Mouse (Mus musculus) monocyte, adult 2 months (primary cell): Measurements from ENCODE around the gene Gm5148.

ENCODE experiments used
- DNase-seq, 2 experiments: peaks; one replicate each; pipeline ENCODE4 v3.0.0; 2022; ENCODE audit warnings: low spot score in 2 of 2, low read depth in 1 of 2

Gm5148 gene

DNA sequence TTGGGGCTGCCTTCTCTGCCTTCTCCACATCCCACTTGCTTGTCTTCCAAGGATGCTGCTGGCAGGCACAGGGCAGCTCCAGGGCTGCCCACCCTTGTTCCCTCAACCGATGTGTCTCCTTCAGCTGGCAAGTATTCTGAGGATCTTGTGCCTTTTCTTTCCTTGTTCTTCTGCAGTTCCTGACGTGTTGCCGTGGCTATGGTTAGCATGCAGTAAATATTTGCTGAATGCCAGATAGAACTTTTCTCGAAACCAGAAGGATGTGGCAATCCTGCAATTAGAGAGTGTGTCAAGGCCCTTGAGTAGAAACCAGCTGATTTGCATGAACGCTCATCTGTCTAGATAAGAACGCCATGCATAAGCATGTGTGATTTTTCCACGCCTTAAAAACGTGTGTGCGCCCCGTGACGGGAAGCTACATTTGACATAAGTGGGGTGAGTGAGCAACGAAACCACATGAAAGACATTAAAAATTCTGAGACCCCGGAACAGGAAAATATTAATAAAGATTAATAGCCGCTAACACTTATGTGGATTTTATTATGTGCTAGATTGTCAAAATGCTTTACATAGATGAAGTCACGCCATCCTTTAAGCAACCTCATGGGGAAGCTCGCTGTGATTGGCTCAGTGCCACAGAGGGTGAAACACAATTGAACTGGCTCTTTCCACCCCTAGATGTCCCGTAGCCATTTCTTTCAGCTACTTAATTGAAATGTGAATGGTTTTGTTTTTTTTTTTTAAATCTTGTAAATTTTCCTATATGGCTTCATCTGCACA lies 14.1 kb upstream of the Gm5148 start:
- DNase-seq, result no peak

- DNase-seq, result no peak
Measured at GRCm38 (mm10) chr3:37737407-37737806, 13.1 kb upstream of the Gm5148 start.

GRCm38 (mm10) chr3:37735166-37735565 lies 10.9 kb upstream of the Gm5148 start:
- no peak for DNase-seq

- DNase-seq, result no peak
Measured at GRCm38 (mm10) chr3:37729142-37729541, 4.9 kb upstream of the Gm5148 start.

DNA sequence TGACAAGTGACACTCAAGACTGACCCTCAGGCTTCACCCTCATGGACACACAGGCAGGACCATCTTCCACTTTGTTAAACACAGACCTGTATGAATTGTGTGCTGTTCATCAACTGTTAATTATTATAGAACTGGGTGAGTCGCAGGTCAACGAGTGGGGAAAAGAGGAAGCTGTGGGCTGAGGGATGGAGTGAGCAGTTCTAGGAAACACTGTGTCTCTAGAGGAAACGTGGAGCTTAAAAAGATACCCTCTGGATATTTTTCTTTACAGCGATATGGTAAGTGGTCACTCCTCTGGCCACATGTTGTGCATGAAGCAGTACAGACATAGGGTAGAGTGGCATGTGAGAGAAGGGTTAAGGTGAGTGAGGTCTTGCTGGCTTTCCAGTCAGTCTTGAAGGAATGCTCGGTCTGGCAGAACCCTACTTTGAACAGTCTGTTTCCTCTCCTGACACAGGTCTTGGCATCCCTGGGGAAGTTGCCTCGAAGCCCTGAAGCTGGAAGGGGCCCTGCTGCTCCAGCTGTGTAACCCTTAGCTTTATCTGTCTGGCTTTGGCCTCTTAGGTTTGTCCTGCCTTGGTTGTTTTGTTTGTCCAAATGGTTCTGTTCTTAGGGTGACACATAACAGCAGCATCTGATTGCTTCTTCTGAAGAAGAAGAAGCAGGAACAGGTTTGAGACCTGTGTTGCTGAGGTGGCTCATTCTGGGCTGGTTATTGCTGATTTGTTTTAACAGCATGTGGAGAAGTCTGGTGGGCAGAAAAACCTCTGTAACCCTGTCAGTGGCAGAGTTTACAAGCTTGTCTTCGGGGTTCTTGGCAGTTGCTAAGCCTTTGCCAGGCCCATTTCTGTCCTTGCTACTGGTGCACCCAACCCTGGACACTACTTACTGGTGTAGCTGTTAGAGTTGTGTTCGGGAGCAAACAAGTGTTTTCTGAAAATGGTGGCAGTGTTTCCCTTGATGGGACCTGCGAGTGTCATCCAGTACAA lies 4.1 kb upstream of the Gm5148 start:
- DNase-seq, result no peak

DNA sequence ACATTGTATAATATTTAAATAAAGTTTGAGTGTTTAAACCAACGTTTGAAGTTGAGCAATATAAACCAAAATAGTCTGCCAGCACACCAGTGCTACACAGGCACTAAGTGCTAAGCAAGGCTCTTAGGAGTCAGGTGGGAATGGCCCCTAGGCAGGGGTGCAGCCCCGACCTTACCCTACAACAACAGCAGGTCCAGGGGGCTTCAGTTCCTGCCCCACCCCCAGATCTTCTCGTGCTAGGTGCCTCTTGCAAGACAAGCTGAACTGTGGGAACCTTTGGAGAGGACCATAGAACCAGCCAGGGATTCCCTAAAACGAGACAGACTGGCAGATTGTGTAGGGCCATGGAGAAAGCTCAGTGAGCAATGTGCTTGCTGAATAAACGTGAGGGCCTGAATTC lies 3.1 kb upstream of the Gm5148 start:
- DNase-seq, result no peak

DNA sequence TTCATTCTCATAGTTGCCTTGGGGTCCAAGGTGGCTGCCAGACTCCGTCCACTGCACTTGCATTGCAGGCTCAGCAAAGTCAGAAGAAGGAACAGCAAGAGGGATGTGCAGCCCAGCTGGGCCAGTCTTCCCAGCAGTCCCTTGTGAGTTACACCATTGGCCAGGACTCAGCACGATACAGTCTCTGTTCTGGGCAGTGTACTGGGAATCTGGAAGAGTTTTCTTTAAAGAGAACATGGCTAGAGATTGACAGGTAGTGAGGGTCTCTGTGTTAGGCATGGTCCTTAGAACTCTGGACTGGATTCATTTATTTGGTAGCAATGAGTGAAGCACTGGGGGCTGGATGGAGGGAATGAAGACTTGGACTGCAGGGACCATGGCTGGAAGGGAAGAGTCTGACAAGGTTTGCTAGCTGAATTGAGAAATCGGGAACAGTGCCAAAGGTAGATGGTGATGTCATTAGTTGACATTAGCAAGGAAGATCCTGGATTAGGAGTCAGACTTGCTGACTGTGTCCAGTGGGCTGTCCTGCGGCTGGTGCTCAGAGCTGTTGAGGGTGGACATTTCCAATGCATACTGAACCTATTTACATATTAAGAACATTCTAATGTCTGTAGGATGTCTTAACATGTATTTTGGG lies 2.3 kb upstream of the Gm5148 start:
- no peak for DNase-seq

DNA sequence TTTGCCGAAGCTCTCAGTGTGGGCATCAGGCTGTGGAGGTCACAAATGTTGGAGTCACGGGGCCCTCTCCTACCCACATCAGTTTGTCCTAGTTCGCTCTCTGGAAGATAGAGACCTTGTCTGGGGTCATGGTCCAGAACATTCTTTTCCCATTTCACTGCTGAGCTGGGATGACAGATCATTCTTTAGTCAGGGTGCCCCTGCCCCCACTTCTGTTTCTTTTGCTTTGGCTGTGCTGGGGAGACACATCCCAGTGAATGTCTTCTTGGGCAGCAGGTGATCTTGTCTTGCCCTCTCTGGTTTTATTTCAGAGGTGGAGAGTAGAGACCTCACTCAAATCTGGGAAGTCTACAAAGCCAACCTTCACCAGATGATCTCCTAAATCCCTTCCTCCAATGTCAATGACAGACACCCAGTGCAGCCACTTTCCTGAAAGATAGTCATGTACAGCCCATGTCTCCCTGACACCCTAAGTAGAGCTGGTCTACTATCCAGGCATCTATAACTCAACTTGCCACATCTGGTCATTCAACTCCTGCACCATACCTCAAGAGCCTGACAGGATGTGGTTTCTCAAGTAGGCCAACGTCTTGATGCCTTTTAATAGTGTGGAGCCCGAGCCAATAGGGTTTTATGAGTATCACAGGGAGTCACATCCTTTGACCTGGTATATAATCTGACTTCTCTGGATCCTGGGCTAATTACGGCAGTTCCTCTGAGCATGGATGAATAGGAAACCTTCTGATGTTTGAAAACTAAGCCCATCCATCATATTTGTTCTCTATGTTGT lies 851 bp upstream of the Gm5148 start:
- no peak for DNase-seq

- DNase-seq, result no peak
Measured at GRCm38 (mm10) chr3:37723662-37724170, 574 bp downstream of the Gm5148 start.

GRCm38 (mm10) chr3:37723061-37723521 lies 1.2 kb downstream of the Gm5148 start:
- DNase-seq, result no peak

DNA sequence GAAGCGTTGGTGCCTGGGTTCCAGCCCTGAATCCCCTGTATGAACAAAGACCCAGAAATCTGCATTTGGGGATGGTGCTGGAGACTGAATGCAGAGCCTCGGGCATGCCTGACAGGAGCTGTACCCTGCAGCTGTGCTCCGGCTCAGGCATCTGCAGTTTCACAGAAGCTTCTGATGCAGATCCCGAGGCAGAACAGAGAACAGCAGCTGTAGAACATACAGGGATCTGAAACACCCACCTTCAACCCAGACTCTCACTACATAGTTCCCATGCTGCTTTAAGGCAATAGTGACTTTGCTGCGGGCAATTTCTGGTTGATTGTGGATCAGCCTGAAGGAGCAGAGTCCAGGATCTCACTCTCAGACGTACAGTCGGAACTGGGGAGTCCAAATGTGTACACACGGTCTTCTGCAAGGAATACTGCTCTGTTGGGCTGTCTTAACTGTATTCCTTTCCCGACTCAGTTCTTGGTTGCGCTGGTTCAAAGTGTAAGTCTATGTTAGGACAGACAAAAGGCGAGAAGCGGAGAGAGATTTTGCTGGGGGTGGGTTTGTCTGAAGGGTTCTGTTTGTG lies 1.7 kb downstream of the Gm5148 start:
- no peak for DNase-seq

- no peak for DNase-seq
Measured at GRCm38 (mm10) chr3:37716992-37717391, 7.3 kb downstream of the Gm5148 start.

DNA sequence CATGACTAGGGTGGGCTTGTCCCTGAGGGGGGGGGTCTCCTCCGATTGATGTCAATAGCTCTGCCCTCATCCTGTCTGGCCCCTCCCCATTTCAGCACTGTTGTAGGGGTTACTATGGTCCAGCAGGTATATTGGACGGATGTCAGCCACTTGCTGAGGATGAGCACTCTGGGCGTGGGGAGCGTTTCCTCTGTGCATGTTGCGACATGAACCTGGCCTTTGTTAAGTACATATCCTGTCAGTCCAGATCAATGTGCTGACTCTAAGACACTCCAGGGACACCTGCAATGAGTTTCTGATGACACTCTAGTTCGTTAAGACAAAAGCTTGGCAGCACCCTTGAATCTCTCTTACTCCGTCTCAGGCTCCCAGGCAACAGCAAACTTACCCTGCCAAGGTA lies 8.6 kb downstream of the Gm5148 start:
- no peak for DNase-seq

GRCm38 (mm10) chr3:37712501-37712900 lies 11.8 kb downstream of the Gm5148 start:
- no peak for DNase-seq

- DNase-seq, result no peak
Measured at GRCm38 (mm10) chr3:37711639-37712038, 12.7 kb downstream of the Gm5148 start.

DNA sequence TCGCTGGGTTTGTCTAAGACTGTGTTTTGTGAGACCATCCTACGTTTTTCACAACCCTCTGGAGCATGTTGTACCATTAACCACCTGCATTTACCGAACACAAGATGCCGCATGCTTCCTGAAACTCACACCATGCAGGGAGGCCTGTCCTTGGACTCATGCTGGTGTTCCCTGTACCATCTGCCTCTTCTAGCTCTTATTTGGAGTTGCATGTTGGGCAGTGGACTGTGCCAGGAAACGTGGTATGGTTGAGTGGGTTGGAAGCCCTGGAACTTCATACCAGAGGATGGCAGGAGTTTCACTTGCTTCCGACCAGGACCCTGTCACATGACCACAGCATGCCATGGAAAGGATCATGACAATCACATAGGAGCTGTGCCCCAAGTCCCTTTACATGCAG lies 16.5 kb downstream of the Gm5148 start:
- DNase-seq, result no peak

DNA sequence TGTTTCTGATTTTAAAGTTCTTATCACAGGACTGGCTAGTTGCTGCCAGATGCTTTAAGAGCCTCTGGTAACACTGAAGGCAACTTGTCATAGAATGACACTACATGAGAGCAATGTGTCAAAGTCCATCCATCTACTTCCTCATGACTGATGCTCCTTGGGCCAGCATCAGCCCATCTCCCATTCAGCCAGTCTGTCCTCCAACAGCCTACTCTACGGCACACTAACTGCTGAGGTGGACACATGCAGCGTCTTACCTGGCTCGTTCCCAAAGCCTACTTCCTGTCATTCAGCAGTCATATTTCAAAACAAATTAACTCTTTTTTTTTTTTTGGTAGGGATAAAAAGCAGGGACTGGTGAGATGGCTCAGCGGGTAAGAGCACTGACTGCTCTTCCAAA lies 17.9 kb downstream of the Gm5148 start:
- no peak for DNase-seq

- DNase-seq, result no peak
Measured at GRCm38 (mm10) chr3:37705436-37705835, 18.9 kb downstream of the Gm5148 start.

DNA sequence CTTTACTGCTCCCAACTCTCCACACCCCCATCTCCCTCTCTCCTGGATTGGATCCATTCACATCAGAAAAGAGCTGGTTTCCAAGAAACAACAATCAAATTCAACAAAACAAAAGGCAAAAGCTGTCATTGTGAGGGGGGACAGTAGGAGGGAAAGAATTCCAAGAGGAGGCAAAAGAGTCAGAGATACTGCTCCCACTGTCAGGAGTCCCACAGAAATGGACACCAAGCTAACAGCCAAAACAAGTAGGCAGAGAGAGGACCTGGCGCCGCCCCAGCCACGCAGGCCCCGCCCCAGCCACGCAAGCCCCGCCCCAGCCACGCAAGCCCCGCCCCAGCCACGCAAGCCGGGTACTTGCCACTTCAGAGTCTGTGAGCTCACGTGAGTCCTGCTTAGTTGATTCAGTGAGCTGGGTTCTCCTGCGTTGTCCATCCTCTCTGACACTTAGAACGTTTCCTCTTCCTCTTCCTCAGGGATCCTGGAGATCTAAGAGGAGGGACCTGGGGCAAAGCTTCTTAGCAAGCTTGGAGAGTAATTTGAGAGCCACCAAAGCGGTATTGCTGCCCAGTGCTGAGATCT lies 19.5 kb downstream of the Gm5148 start:
- DNase-seq, result no peak

- no peak for DNase-seq
Measured at GRCm38 (mm10) chr3:37703066-37703465, 21.2 kb downstream of the Gm5148 start.
